Mouse (Mus musculus) forebrain, embryonic 15.5 days (tissue): ENCODE data around the gene Iqcm. TPM values are rescaled to one million over a fixed set of nuclear protein-coding genes. Genes with fewer than 3 reads are reported as not detected.
"Not testable (repeated sequence)": the region's sequence is repeated elsewhere in the genome, so short reads cannot be mapped to it uniquely, and the experiment has no call there.

Source experiments
- ATAC-seq: fragments of 200-750 bp; cut with Nextera tagmentation; replicated peaks from 2 replicates; pipeline ENCODE4 v1.8.0; 2017; ENCODE audit warnings: mild to moderate bottlenecking, moderate TSS enrichment, moderate library complexity
- H3K27ac ChIP-seq: fragments of 300-500 bp; sonication (generic); replicated peaks from 2 replicates; pipeline ENCODE4 v1.5.1; 2015; ENCODE audit warnings: mild to moderate bottlenecking, inconsistent platforms
- H3K27me3 ChIP-seq: fragments of 300-500 bp; sonication (generic); 2 replicates; pipeline ENCODE4 v1.6.1; 2015; ENCODE audit warnings: inconsistent platforms
- H3K36me3 ChIP-seq: fragments of 300-500 bp; sonication (generic); 2 replicates; pipeline ENCODE4 v1.6.1; 2015; ENCODE audit warnings: mild to moderate bottlenecking, inconsistent platforms
- H3K4me1 ChIP-seq: fragments of 300-500 bp; sonication (generic); 2 replicates; pipeline ENCODE4 v1.6.1; 2015; ENCODE audit warnings: inconsistent platforms
- H3K4me2 ChIP-seq: fragments of 300-500 bp; sonication (generic); replicated peaks from 2 replicates; pipeline ENCODE4 v1.6.1; 2015; ENCODE audit warnings: mild to moderate bottlenecking, inconsistent platforms
- H3K4me3 ChIP-seq: fragments of 300-500 bp; sonication (generic); 2 replicates; pipeline ENCODE4 v1.5.1; 2015; ENCODE audit warnings: mild to moderate bottlenecking, inconsistent platforms
- H3K9ac ChIP-seq: fragments of 300-500 bp; sonication (generic); replicated peaks from 2 replicates; pipeline ENCODE4 v1.6.1; 2015; ENCODE audit warnings: mild to moderate bottlenecking, inconsistent platforms
- H3K9me3 ChIP-seq: fragments of 300-500 bp; sonication (generic); 2 replicates; pipeline ENCODE4 v1.6.1; 2016; ENCODE audit warnings: inconsistent platforms
- WGBS: fragments of 180-500 bp; shearing (Covaris S2); methylation state at CpG from one replicate; pipeline ENCODE4 v1.1.7; 2015; ENCODE audit warnings: mixed read lengths; 5-methylcytosine and 5-hydroxymethylcytosine counted together
- polyA plus RNA-seq: library from polyadenylated mRNA; unstranded; fragments of >200 nt; fragmentation: Nextera tagmentation; extraction: Ambion mirVana; gene quantifications from 2 replicates; pipeline ENCODE4 v1.2.1, GENCODE M21; 2015

Iqcm gene
- polyA plus RNA-seq: not detected in 2 replicates

DNA sequence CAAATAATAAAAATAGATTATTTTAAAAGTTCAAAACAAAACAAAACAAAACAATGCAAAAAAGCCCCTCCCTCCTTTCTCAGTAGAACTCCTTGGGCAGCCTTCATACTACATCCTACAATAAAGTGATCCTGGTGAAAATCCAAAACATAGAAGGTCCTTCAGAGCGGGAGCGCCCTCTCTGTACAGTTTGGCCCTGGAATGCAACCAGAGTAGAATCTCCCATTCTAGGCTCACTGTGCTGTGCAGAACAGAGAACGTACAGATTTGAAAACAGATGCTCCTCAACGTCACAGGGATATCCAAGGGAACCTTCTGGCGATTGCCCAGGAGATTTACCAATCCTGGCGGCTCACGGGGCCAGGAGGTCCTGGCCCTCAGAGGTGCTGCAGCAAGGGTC lies at the start of gene Iqcm:
Gene Iqcm (plus strand): TSS at position 301 of the 400 bp plus-strand sequence.
- no peak within 1 kb of the TSS for H3K4me2 ChIP-seq
- no peaks in the 10 kb centered on the region for H3K27me3 ChIP-seq
- 90% methylated on average over 7 of the region's 7 CpGs for WGBS
- H3K9me3 ChIP-seq: no peaks in the 10 kb centered on the region
- ATAC-seq: no peak
- H3K4me1 ChIP-seq: no peaks in the 10 kb centered on the region
- no peak within 1 kb of the TSS for H3K27ac ChIP-seq
- H3K4me3 ChIP-seq: no peak within 1 kb of the TSS
- no peaks in the 10 kb centered on the region for H3K36me3 ChIP-seq
- H3K9ac ChIP-seq: no peak within 1 kb of the TSS

- no peak within 1 kb of the TSS for H3K4me3 ChIP-seq
- H3K9ac ChIP-seq: no peak within 1 kb of the TSS
- no peak within 1 kb of the TSS for H3K27ac ChIP-seq
- no peak within 1 kb of the TSS for H3K4me2 ChIP-seq
- no peak for ATAC-seq
- WGBS: 98% methylated on average over 5 of the region's 5 CpGs
- no peaks in the 10 kb centered on the region for H3K9me3 ChIP-seq
- H3K36me3 ChIP-seq: no peaks in the 10 kb centered on the region
- H3K27me3 ChIP-seq: no peaks in the 10 kb centered on the region
- H3K4me1 ChIP-seq: no peaks in the 10 kb centered on the region
Measured at GRCm38 (mm10) chr8:75406489-75406888, 42.0 kb upstream of the Iqcm start, which contains the start of gene Gm10358. Gm10358 (minus strand) TSS chr8:75406589.

DNA sequence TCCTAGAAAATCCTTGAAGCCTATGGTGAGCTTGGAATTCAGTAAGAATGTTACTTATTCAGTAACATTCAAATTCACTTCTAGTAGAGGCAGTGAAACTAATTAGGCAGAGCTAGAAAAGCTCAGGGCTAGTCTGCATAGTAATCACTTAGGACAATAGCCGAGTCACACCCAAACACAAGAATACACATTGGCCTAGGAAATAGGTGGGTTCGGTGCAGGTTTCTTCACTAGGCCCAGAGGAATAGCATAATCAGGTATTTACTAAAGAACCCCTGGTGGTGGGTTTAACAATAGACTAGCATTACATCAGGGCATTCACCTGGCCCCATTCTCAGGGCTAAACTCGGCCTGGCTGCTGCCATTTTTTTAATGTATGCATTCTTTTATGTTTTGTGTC lies 32.8 kb upstream of the Iqcm start:
- WGBS: 65% methylated on average over 3 of the region's 3 CpGs
- H3K9ac ChIP-seq, ATAC-seq, H3K4me2 ChIP-seq, H3K27ac ChIP-seq, H3K4me3 ChIP-seq, H3K4me1 ChIP-seq, H3K27me3 ChIP-seq, H3K36me3 ChIP-seq, H3K9me3 ChIP-seq: not testable (repeated sequence)

- no peaks in the 10 kb centered on the region for H3K9me3 ChIP-seq
- no peak overlapping the region for H3K27ac ChIP-seq
- no peak overlapping the region for H3K9ac ChIP-seq
- H3K4me2 ChIP-seq: no peak overlapping the region
- H3K36me3 ChIP-seq: no peaks in the 10 kb centered on the region
- H3K27me3 ChIP-seq: no peaks in the 10 kb centered on the region
- no peak for ATAC-seq
- whole genome bisulfite sequencing: 75% methylated on average over 1 of the region's 1 CpGs
- H3K4me3 ChIP-seq: no peak overlapping the region
- H3K4me1 ChIP-seq: no peaks in the 10 kb centered on the region
Measured at GRCm38 (mm10) chr8:75476756-75477155, 28.3 kb downstream of the Iqcm start.

DNA sequence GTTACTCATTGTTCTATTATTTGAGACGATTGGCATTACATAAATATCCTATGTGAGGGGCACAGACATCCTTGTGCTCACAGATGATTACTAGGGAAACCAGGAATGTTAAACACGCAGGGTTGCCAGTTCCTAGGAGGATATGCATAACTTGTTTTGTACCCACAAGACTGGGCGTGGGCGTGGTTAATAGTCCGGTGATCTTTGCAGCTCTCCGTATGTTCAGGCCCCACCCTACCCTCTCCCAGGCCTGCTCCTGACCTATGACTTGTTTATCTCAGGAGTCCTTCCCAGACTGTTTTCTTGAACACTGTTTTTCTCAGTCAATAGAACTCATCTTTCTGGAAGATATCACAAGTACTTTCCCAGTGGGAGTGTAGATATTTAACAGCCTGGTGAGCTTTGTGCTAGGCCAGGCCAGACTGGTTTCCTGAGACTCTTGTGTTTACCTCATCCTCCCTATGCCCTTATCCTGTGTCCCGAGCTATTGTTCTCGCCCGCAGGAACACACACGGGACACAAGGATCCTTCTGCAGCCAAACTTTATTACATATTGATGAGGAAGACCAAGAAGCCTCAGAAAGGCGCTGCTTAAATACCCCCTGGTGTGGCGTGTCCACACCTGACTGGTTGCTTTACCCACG lies 40.7 kb downstream of the Iqcm start:
- Histone ChIP-seq H3K27me3 (no peaks in the 10 kb centered on the region), H3K4me3 (no peak overlapping the region), H3K27ac (no peak overlapping the region), H3K9ac (no peak overlapping the region), H3K4me2 (no peak overlapping the region), H3K36me3 (no peaks in the 10 kb centered on the region), H3K9me3 (no peaks in the 10 kb centered on the region), H3K4me1 (no peaks in the 10 kb centered on the region)
- ATAC-seq: no peak
- WGBS: 85% methylated on average over 13 of the region's 13 CpGs

DNA sequence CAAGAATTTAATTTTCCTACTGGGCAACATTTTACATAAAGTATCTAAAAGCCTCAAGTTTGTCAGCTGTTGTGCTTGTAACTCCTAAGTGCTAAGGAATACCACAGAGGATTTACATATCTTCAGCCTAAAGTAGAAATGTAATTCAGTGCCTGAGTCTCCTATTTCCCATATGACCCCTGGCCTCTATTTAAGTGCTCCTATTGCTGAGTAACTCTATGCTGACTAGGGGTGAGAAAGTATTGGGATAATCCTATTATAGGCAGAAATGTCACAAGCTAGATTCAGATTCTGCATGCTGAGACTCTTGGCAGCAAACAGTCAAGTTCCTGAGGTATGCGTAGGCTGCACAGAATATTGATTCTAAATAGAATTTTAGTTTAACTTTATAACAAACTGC lies 60.8 kb downstream of the Iqcm start:
- Histone ChIP-seq H3K27ac (no peak overlapping the region), H3K4me1 (no peaks in the 10 kb centered on the region), H3K9me3 (no peaks in the 10 kb centered on the region), H3K36me3 (no peaks in the 10 kb centered on the region), H3K4me3 (no peak overlapping the region), H3K9ac (no peak overlapping the region), H3K4me2 (no peak overlapping the region), H3K27me3 (no peaks in the 10 kb centered on the region)
- 69% methylated on average over 1 of the region's 1 CpGs for WGBS
- no peak for ATAC-seq

GRCm38 (mm10) chr8:75513786-75514185 lies 65.3 kb downstream of the Iqcm start:
- Histone ChIP-seq H3K27ac (no peak overlapping the region), H3K27me3 (no peaks in the 10 kb centered on the region), H3K4me1 (no peaks in the 10 kb centered on the region), H3K9me3 (no peaks in the 10 kb centered on the region), H3K4me3 (no peak overlapping the region), H3K4me2 (no peak overlapping the region), H3K36me3 (no peaks in the 10 kb centered on the region), H3K9ac (no peak overlapping the region)
- no peak for ATAC-seq
- WGBS: 91% methylated on average over 3 of the region's 3 CpGs

DNA sequence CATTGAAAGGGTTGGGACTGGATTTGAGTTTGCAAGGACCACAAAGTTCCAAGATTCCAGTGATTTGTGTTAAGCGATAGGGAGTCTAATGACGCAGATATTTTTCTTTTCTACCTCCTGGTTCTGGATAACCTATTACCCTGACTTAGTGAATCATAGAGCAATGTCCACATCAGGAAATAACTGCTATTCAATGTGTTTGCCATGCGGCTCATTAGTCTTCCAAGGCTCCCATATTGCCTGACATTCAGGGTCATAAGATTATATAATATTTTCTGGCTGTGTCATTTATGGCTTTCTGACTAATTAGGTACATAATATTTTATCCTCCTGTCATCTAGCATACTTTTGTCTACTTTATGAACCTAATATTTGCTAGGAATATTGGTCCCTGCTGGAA lies 100.8 kb downstream of the Iqcm start:
- Histone ChIP-seq H3K9me3 (no peaks in the 10 kb centered on the region), H3K27ac (no peak overlapping the region), H3K9ac (no peak overlapping the region), H3K4me3 (no peak overlapping the region), H3K4me2 (no peak overlapping the region), H3K4me1 (no peaks in the 10 kb centered on the region), H3K27me3 (no peaks in the 10 kb centered on the region), H3K36me3 (no peaks in the 10 kb centered on the region)
- ATAC-seq: no peak
- WGBS: 98% methylated on average over 3 of the region's 3 CpGs

GRCm38 (mm10) chr8:75596281-75596680 lies 147.8 kb downstream of the Iqcm start:
- H3K4me2 ChIP-seq: no peak overlapping the region
- H3K9me3 ChIP-seq: no peaks in the 10 kb centered on the region
- H3K27ac ChIP-seq: no peak overlapping the region
- H3K36me3 ChIP-seq: no peaks in the 10 kb centered on the region
- no peak overlapping the region for H3K9ac ChIP-seq
- H3K4me1 ChIP-seq: no peaks in the 10 kb centered on the region
- H3K4me3 ChIP-seq: no peak overlapping the region
- no peaks in the 10 kb centered on the region for H3K27me3 ChIP-seq
- WGBS: 85% methylated on average over 2 of the region's 2 CpGs
- ATAC-seq: no peak

GRCm38 (mm10) chr8:75642958-75643357 lies 194.5 kb downstream of the Iqcm start:
- Histone ChIP-seq H3K4me3 (no peak overlapping the region), H3K4me1 (no peaks in the 10 kb centered on the region), H3K9me3 (no peaks in the 10 kb centered on the region), H3K9ac (no peak overlapping the region), H3K4me2 (no peak overlapping the region), H3K27me3 (no peaks in the 10 kb centered on the region), H3K27ac (no peak overlapping the region), H3K36me3 (no peaks in the 10 kb centered on the region)
- no peak for ATAC-seq
- 93% methylated on average over 3 of the region's 3 CpGs for WGBS

DNA sequence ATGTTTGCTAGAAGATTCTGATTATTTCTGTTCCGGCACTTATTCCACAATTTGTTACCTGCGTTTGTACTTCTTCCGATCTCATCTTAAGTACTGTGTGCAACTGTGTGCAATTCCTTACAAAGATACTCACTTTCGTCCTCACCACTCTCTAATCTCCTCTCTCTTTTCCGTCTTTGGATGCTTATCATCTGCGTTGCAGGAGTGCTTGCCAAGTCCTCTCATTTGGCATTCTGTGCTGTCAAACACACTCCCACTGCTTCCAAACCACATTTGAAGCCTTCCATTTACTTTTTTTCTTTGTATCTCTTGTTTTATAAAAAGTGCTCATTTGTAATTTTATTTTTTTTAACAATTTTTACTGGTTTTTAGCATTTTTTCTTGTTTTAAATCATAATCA lies 210.8 kb downstream of the Iqcm start:
- H3K4me2 ChIP-seq: no peak overlapping the region
- no peaks in the 10 kb centered on the region for H3K27me3 ChIP-seq
- no peak for ATAC-seq
- no peak overlapping the region for H3K4me3 ChIP-seq
- H3K4me1 ChIP-seq: no peaks in the 10 kb centered on the region
- H3K27ac ChIP-seq: no peak overlapping the region
- H3K9ac ChIP-seq: no peak overlapping the region
- H3K36me3 ChIP-seq: no peaks in the 10 kb centered on the region
- WGBS: 73% methylated on average over 6 of the region's 6 CpGs
- no peaks in the 10 kb centered on the region for H3K9me3 ChIP-seq

GRCm38 (mm10) chr8:75746561-75746960 lies 298.1 kb downstream of the Iqcm start:
- WGBS: 82% methylated on average over 3 of the region's 3 CpGs
- ATAC-seq: no peak
- H3K36me3 ChIP-seq: no peaks in the 10 kb centered on the region
- H3K4me2 ChIP-seq: no peak overlapping the region
- H3K9me3 ChIP-seq: no peaks in the 10 kb centered on the region
- H3K27me3 ChIP-seq: no peaks in the 10 kb centered on the region
- H3K4me3 ChIP-seq: no peak overlapping the region
- no peaks in the 10 kb centered on the region for H3K4me1 ChIP-seq
- no peak overlapping the region for H3K27ac ChIP-seq
- no peak overlapping the region for H3K9ac ChIP-seq

GRCm38 (mm10) chr8:75755596-75755995 lies 307.1 kb downstream of the Iqcm start:
- no peaks in the 10 kb centered on the region for H3K9me3 ChIP-seq
- ATAC-seq: no peak
- no peak overlapping the region for H3K27ac ChIP-seq
- H3K4me3 ChIP-seq: no peak overlapping the region
- H3K27me3 ChIP-seq: no peaks in the 10 kb centered on the region
- H3K36me3 ChIP-seq: no peaks in the 10 kb centered on the region
- no peak overlapping the region for H3K4me2 ChIP-seq
- no peak overlapping the region for H3K9ac ChIP-seq
- no peaks in the 10 kb centered on the region for H3K4me1 ChIP-seq
